Mouse (Mus musculus) cerebellum, adult 2 months (tissue): ENCODE data around the gene Ppil6.

ENCODE experiments used
- CTCF ChIP-seq: fragments of 200-500 bp; IDR thresholded peaks from 2 replicates; pipeline ENCODE4 v1.5.1; 2011; ENCODE audit warnings: low read depth, mild to moderate bottlenecking, control low read depth, low read length, moderate library complexity, borderline replicate concordance; ENCODE audit not compliant: insufficient read depth
- POLR2A ChIP-seq: fragments of 200-500 bp; IDR thresholded peaks from 2 replicates; pipeline ENCODE4 v1.6.1; 2011; ENCODE audit warnings: low read length, control low read depth, borderline replicate concordance; ENCODE audit not compliant: insufficient read depth

- TF ChIP-seq CTCF, result no peak
- no peak for TF ChIP-seq POLR2A
Observed at GRCm38 (mm10) chr10:41552847-41553589, 62.8 kb downstream of the Ppil6 start.
